Mouse (Mus musculus) adrenal gland, postnatal 0 days (tissue): ENCODE data around the gene Olfr702. TPM values are rescaled to one million over a fixed set of nuclear protein-coding genes. Genes with fewer than 3 reads are reported as not detected.

Experiments
- polyA plus RNA-seq: library from polyadenylated mRNA; unstranded; fragments of >200 nt; fragmentation: Nextera tagmentation; extraction: Ambion mirVana; gene quantifications from 2 replicates; pipeline ENCODE4 v1.2.1, GENCODE M21; 2015

Olfr702 gene
- polyA plus RNA-seq: not detected in 2 replicates

GRCm38 (mm10) chr7:106833793-106834192 is at the start of gene Olfr702:
Olfr702 (minus strand) TSS chr7:106833893.

GRCm38 (mm10) chr7:106876791-106877190 is 43.1 kb upstream of the Olfr702 start, which contains the start of gene Olfr705:
Olfr705 (minus strand) TSS chr7:106876891.

GRCm38 (mm10) chr7:106862885-106863284 is 29.2 kb upstream of the Olfr702 start, which contains the start of gene Olfr704:
Olfr704 (plus strand) TSS chr7:106863185.

GRCm38 (mm10) chr7:106843060-106843459 is 9.4 kb upstream of the Olfr702 start, which contains the start of gene Olfr703:
Olfr703 (plus strand) TSS chr7:106843360.

GRCm38 (mm10) chr7:106813829-106814228 is 19.9 kb downstream of the Olfr702 start, which contains the start of gene Olfr701:
Olfr701 (plus strand) TSS chr7:106814129.

GRCm38 (mm10) chr7:106808734-106809133 is 25.0 kb downstream of the Olfr702 start, which contains the start of gene Olfr700:
Olfr700 (minus strand) TSS chr7:106808834.

GRCm38 (mm10) chr7:106793098-106793497 is 40.6 kb downstream of the Olfr702 start, which contains the start of gene Olfr699:
Olfr699 (minus strand) TSS chr7:106793198.

Other genes with a start within 250 kb of the Olfr702 start
- not detected in 2 replicates for gene Olfr693, start 153.3 kb downstream of the Olfr702 start, polyA plus RNA-seq
- gene Olfr694, start 142.1 kb downstream of the Olfr702 start, polyA plus RNA-seq: not detected in 2 replicates
- not detected in 2 replicates for gene Olfr695, start 117.5 kb downstream of the Olfr702 start, polyA plus RNA-seq
- gene Olfr697, start 91.5 kb downstream of the Olfr702 start, polyA plus RNA-seq: not detected in 2 replicates
- not detected in 2 replicates for gene Olfr698, start 78.5 kb downstream of the Olfr702 start, polyA plus RNA-seq
- gene Olfr699, start 40.7 kb downstream of the Olfr702 start, polyA plus RNA-seq: not detected in 2 replicates
- not detected in 2 replicates for gene Olfr700, start 25.1 kb downstream of the Olfr702 start, polyA plus RNA-seq
- gene Olfr701, start 19.8 kb downstream of the Olfr702 start, polyA plus RNA-seq: not detected in 2 replicates
- gene Olfr703, start 9.5 kb upstream of the Olfr702 start, polyA plus RNA-seq: not detected in 2 replicates
- gene Olfr704, start 29.3 kb upstream of the Olfr702 start, polyA plus RNA-seq: not detected in 2 replicates
- gene Olfr705, start 43.0 kb upstream of the Olfr702 start, polyA plus RNA-seq: not detected in 2 replicates
- gene Olfr706, start 54.3 kb upstream of the Olfr702 start, polyA plus RNA-seq: not detected in 2 replicates
- gene Olfr707, start 67.3 kb upstream of the Olfr702 start, polyA plus RNA-seq: not detected in 2 replicates
- not detected in 2 replicates for gene Olfr1532-ps1, start 74.1 kb upstream of the Olfr702 start, polyA plus RNA-seq
- gene Olfr709-ps1, start 98.3 kb upstream of the Olfr702 start, polyA plus RNA-seq: not detected in 2 replicates
- not detected in 2 replicates for gene Olfr710, start 114.4 kb upstream of the Olfr702 start, polyA plus RNA-seq
- gene Olfr6, start 130.0 kb upstream of the Olfr702 start, polyA plus RNA-seq: not detected in 2 replicates
- not detected in 2 replicates for gene Olfr711, start 141.6 kb upstream of the Olfr702 start, polyA plus RNA-seq
- gene Olfr2, start 172.2 kb upstream of the Olfr702 start, polyA plus RNA-seq: not detected in 2 replicates
- not detected in 2 replicates for gene Olfr713, start 197.3 kb upstream of the Olfr702 start, polyA plus RNA-seq
- gene Olfr714, start 237.1 kb upstream of the Olfr702 start, polyA plus RNA-seq: not detected in 2 replicates